Mouse (Mus musculus) MEL (cell line): ENCODE measurements around the gene Lrrc17. TPM values are rescaled to one million over a fixed set of nuclear protein-coding genes. Genes with fewer than 3 reads are reported as not detected.

Experiments
- DNase-seq: peaks from one replicate; pipeline ENCODE4 v3.0.0; 2011; ENCODE audit warnings: low read depth, low spot score
- H3K27ac ChIP-seq: 2 replicates; pipeline ENCODE4 v1.5.1; 2012; ENCODE audit warnings: low read depth, mild to moderate bottlenecking, control low read depth, low read length, moderate library complexity; ENCODE audit not compliant: control insufficient read depth
- H3K27me3 ChIP-seq, 2 experiments: fragments of 150-350 bp in 1 of 2; sonication (generic) in 1 of 2; 2 replicates each; pipeline ENCODE4 v1.6.1; 2012; ENCODE audit warnings: low read length in 2 of 2, mild to moderate bottlenecking in 2 of 2, improper control_type of control experiment in 1 of 2, moderate library complexity in 1 of 2; ENCODE audit not compliant: insufficient read depth in 2 of 2, control insufficient read depth in 1 of 2
- H3K36me3 ChIP-seq, 2 experiments: 2 replicates each; pipeline ENCODE4 v1.6.1; 2012 to 2014; ENCODE audit warnings: low read length in 2 of 2, improper control_type of control experiment in 1 of 2, inconsistent platforms in 1 of 2, mild to moderate bottlenecking in 1 of 2; ENCODE audit not compliant: insufficient read depth in 2 of 2, control insufficient read depth in 1 of 2
- H3K4me1 ChIP-seq, 2 experiments: fragments of 150-350 bp in 1 of 2; sonication (generic) in 1 of 2; 2 replicates each; pipeline ENCODE4 v1.6.1; 2012; ENCODE audit warnings: low read length in 2 of 2, improper control_type of control experiment in 1 of 2, mild to moderate bottlenecking in 1 of 2; ENCODE audit not compliant: insufficient read depth in 2 of 2, control insufficient read depth in 1 of 2
- H3K4me3 ChIP-seq, 2 experiments: fragments of 150-350 bp in 1 of 2; sonication (generic) in 1 of 2; 2 replicates each; pipeline ENCODE4 v1.5.1; 2012; ENCODE audit warnings: low read depth in 2 of 2, low read length in 2 of 2, mild to moderate bottlenecking in 2 of 2, moderate library complexity in 2 of 2, control low read depth in 1 of 2, improper control_type of control experiment in 1 of 2; ENCODE audit not compliant: control insufficient read depth in 1 of 2, insufficient read depth in 1 of 2
- H3K79me2 ChIP-seq: 2 replicates; pipeline ENCODE4 v1.6.1; 2012; ENCODE audit warnings: mild to moderate bottlenecking, low read length, moderate library complexity; ENCODE audit not compliant: control insufficient read depth, poor library complexity, insufficient read depth
- H3K9ac ChIP-seq: 2 replicates; pipeline ENCODE4 v1.6.1; 2012; ENCODE audit warnings: low read depth, mild to moderate bottlenecking, control low read depth, low read length, moderate library complexity; ENCODE audit not compliant: control insufficient read depth, poor library complexity, severe bottlenecking
- H3K9me3 ChIP-seq: fragments of 150-350 bp; sonication (generic); replicated peaks from 2 replicates; pipeline ENCODE4 v1.6.1; 2012; ENCODE audit warnings: mild to moderate bottlenecking, low read length, improper control_type of control experiment, moderate library complexity; ENCODE audit not compliant: insufficient read depth
- BHLHE40 ChIP-seq: IDR thresholded peaks from 2 replicates; pipeline ENCODE4 v1.6.1; 2012; ENCODE audit warnings: low read depth, mild to moderate bottlenecking, inconsistent platforms, low read length, improper control_type of control experiment, borderline replicate concordance
- CHD1 ChIP-seq: IDR thresholded peaks from 2 replicates; pipeline ENCODE4 v1.6.1; 2012; ENCODE audit warnings: low read depth, mild to moderate bottlenecking, inconsistent platforms, low read length, improper control_type of control experiment
- ELF1 ChIP-seq: IDR thresholded peaks from 2 replicates; pipeline ENCODE4 v1.6.1; 2014; ENCODE audit warnings: low read depth, mild to moderate bottlenecking, inconsistent platforms, low read length, improper control_type of control experiment, moderate library complexity
- GABPA ChIP-seq: IDR thresholded peaks from 2 replicates; pipeline ENCODE4 v1.6.1; 2012; ENCODE audit warnings: low read depth, mild to moderate bottlenecking, inconsistent platforms, low read length, improper control_type of control experiment, moderate library complexity
- MAFK ChIP-seq: IDR thresholded peaks from 2 replicates; pipeline ENCODE4 v1.6.1; 2011; ENCODE audit warnings: low read depth, mild to moderate bottlenecking, low read length, improper control_type of control experiment, borderline replicate concordance
- MAX ChIP-seq: IDR thresholded peaks from 2 replicates; pipeline ENCODE4 v1.6.1; 2011; ENCODE audit warnings: low read length, improper control_type of control experiment
- MAZ ChIP-seq: IDR thresholded peaks from 2 replicates; pipeline ENCODE4 v1.6.1; 2012; ENCODE audit warnings: low read depth, mild to moderate bottlenecking, inconsistent platforms, low read length, improper control_type of control experiment
- MEF2A ChIP-seq: IDR thresholded peaks from 2 replicates; pipeline ENCODE4 v1.6.1; 2014; ENCODE audit warnings: low read depth, mild to moderate bottlenecking, inconsistent platforms, low read length, improper control_type of control experiment; ENCODE audit not compliant: poor library complexity, insufficient replicate concordance, severe bottlenecking; ENCODE audit errors: extremely low read depth
- MXI1 ChIP-seq: IDR thresholded peaks from 2 replicates; pipeline ENCODE4 v1.6.1; 2011; ENCODE audit warnings: mild to moderate bottlenecking, low read depth, low read length, improper control_type of control experiment
- MYC ChIP-seq: IDR thresholded peaks from 2 replicates; pipeline ENCODE4 v1.6.1; 2011; ENCODE audit warnings: low read depth, mild to moderate bottlenecking, low read length, improper control_type of control experiment, moderate library complexity
- RCOR1 ChIP-seq: IDR thresholded peaks from 2 replicates; pipeline ENCODE4 v1.6.1; 2012; ENCODE audit warnings: low read depth, mild to moderate bottlenecking, inconsistent platforms, low read length, improper control_type of control experiment
- SMC3 ChIP-seq: IDR thresholded peaks from 2 replicates; pipeline ENCODE4 v1.6.1; 2011; ENCODE audit warnings: low read depth, low read length, improper control_type of control experiment
- TBP ChIP-seq: IDR thresholded peaks from 2 replicates; pipeline ENCODE4 v1.8.0; 2011; ENCODE audit warnings: low read depth, low read length, improper control_type of control experiment
- ZC3H11A ChIP-seq: IDR thresholded peaks from 2 replicates; pipeline ENCODE4 v1.6.1; 2012; ENCODE audit warnings: low read depth, mild to moderate bottlenecking, inconsistent platforms, low read length, improper control_type of control experiment
- ZKSCAN1 ChIP-seq: IDR thresholded peaks from 2 replicates; pipeline ENCODE4 v1.6.1; 2012; ENCODE audit warnings: low read depth, mild to moderate bottlenecking, inconsistent platforms, low read length, improper control_type of control experiment, moderate library complexity
- ZMIZ1 ChIP-seq: IDR thresholded peaks from 2 replicates; pipeline ENCODE4 v1.6.1; 2012; ENCODE audit warnings: low read depth, mild to moderate bottlenecking, inconsistent platforms, low read length, improper control_type of control experiment, moderate library complexity
- ZNF384 ChIP-seq: IDR thresholded peaks from 2 replicates; pipeline ENCODE4 v1.6.1; 2012; ENCODE audit warnings: low read depth, mild to moderate bottlenecking, inconsistent platforms, low read length, improper control_type of control experiment
- polyA plus RNA-seq, 2 experiments: library from polyadenylated mRNA; stranded (reverse) in 1 of 2; unstranded in 1 of 2; fragments of >175 nt in 1 of 2; fragments of >200 nt in 1 of 2; gene quantifications; 2 replicates each; pipeline versions ENCODE4 v1.2.1 to v1.2.4; 2012; ENCODE audit warnings: low replicate concordance in 2 of 2, low read depth in 1 of 2; ENCODE audit not compliant: insufficient read length in 2 of 2, insufficient read depth in 1 of 2, missing spikeins in 1 of 2
- total RNA-seq: library from RNA; depleted of rRNA; stranded (reverse); fragments of 300-350 nt; gene quantifications from 2 replicates; pipeline ENCODE4 v1.2.3, GENCODE M21; 2012

Lrrc17 gene
- total and polyA plus RNA-seq, 3 experiments = not detected

GRCm38 (mm10) chr5:21553685-21554084 lies 10.3 kb downstream of the Lrrc17 start:
- Histone ChIP-seq H3K36me3 (no peaks in the 10 kb centered on the region), H3K9me3 (no peaks in the 10 kb centered on the region), H3K4me1 (no peaks in the 10 kb centered on the region), H3K9ac (no peak overlapping the region), H3K27me3 (peaks cover 0 to 14% of the 10 kb centered on the region in 2 experiments), H3K4me3 (no peak overlapping the region), H3K27ac (no peak overlapping the region)
- TF ChIP-seq ZNF384 (no peak), ZKSCAN1 (no peak), SMC3 (no peak), CHD1 (no peak), RCOR1 (no peak), MXI1 (no peak), ZMIZ1 (no peak), MYC (no peak), MAFK (no peak), MAZ (no peak), TBP (no peak), ZC3H11A (no peak), MEF2A (no peak), GABPA (no peak), MAX (no peak)
- TF ChIP-seq, all 39 proteins: peak for 0
- no peaks in the 10 kb centered on the region for H3K79me2 ChIP-seq
- no peak for DNase-seq

- no peaks in the 10 kb centered on the region for H3K4me1 ChIP-seq
- TF ChIP-seq ZKSCAN1 (no peak), ZC3H11A (no peak), MEF2A (no peak), MAZ (no peak), ELF1 (no peak), BHLHE40 (no peak), TBP (no peak)
- TF ChIP-seq, all 39 proteins: peak for 0
- no peak for DNase-seq
- Histone ChIP-seq H3K36me3 (no peaks in the 10 kb centered on the region), H3K27me3 (peaks cover 0 to 17% of the 10 kb centered on the region in 2 experiments), H3K9ac (no peak overlapping the region), H3K9me3 (no peaks in the 10 kb centered on the region), H3K4me3 (no peak overlapping the region), H3K27ac (no peak overlapping the region), H3K79me2 (no peaks in the 10 kb centered on the region)
These were observed 11.4 kb downstream of the Lrrc17 start for GRCm38 (mm10) chr5:21554732-21555131.
